Mouse (Mus musculus): Measurements from ENCODE around the gene Lgr5. TPM values are rescaled to one million over a fixed set of nuclear protein-coding genes. Genes with fewer than 3 reads are reported as not detected.

Gene Lgr5
- polyA plus RNA-seq, 1 experiment from 2014 or later, result 2.4 TPM

GRCm38 (mm10) chr10:115437286-115437685, 150.3 kb downstream of the Lgr5 start:
- Histone ChIP-seq H3K36me3 (ENCODE audit: insufficient read depth) (peaks cover 26% of the 10 kb centered on the region), H3K9me3 (ENCODE audit: low read depth, low read length) (no peaks in the 10 kb centered on the region), H3K4me3 (ENCODE audit: low read depth, low read length) (no peak overlapping the region), H3K4me2 (no peak overlapping the region), H3K4me1 (ENCODE audit: insufficient read depth) (no peaks in the 10 kb centered on the region), H3K27me3 (ENCODE audit: insufficient read depth, low read length) (no peaks in the 10 kb centered on the region), H3K9ac (no peak overlapping the region), H3K27ac (ENCODE audit: low read depth) (no peak overlapping the region)
- WGBS, result 72% methylated on average over 4 of the region's 4 CpGs
- no peak for TF ChIP-seq CTCF (IDR thresholded peaks at IDR 0.05; ENCODE audit: low read depth)
- ATAC-seq (ENCODE audit: insufficient read depth), result no peak
- DNase-seq, result no peak

GRCm38 (mm10) chr10:115425351-115425750, 162.2 kb downstream of the Lgr5 start:
- 71% methylated on average over 2 of the region's 2 CpGs for WGBS
- Histone ChIP-seq H3K9me3 (ENCODE audit: low read depth, low read length) (no peaks in the 10 kb centered on the region), H3K9ac (no peak overlapping the region), H3K27me3 (ENCODE audit: insufficient read depth, low read length) (no peaks in the 10 kb centered on the region), H3K27ac (ENCODE audit: low read depth) (no peak overlapping the region), H3K4me1 (ENCODE audit: insufficient read depth) (no peaks in the 10 kb centered on the region), H3K36me3 (ENCODE audit: insufficient read depth) (peaks cover 73% of the 10 kb centered on the region), H3K4me2 (no peak overlapping the region), H3K4me3 (ENCODE audit: low read depth, low read length) (no peak overlapping the region)
- ATAC-seq (ENCODE audit: insufficient read depth) (no peak), DNase-seq (no peak)
- no peak for TF ChIP-seq CTCF (IDR thresholded peaks at IDR 0.05; ENCODE audit: low read depth)

- DNase-seq, result no peak
Observed at GRCm38 (mm10) chr10:115421976-115422375, 165.6 kb downstream of the Lgr5 start.

GRCm38 (mm10) chr10:115414056-115414455, 173.5 kb downstream of the Lgr5 start:
- peaks cover 84% of the 10 kb centered on the region for H3K36me3 ChIP-seq (ENCODE audit: insufficient read depth)
- TF ChIP-seq CTCF (IDR thresholded peaks at IDR 0.05; ENCODE audit: low read depth), result no peak
- H3K9ac ChIP-seq, result no peak overlapping the region
- no peak for ATAC-seq (ENCODE audit: insufficient read depth)
- H3K4me3 ChIP-seq (ENCODE audit: low read depth, low read length), result no peak overlapping the region
- no peaks in the 10 kb centered on the region for H3K27me3 ChIP-seq (ENCODE audit: insufficient read depth, low read length)
- H3K4me2 ChIP-seq, result no peak overlapping the region
- no peak for DNase-seq
- 82% methylated on average over 3 of the region's 3 CpGs for WGBS
- no peaks in the 10 kb centered on the region for H3K9me3 ChIP-seq (ENCODE audit: low read depth, low read length)
- H3K27ac ChIP-seq (ENCODE audit: low read depth), result no peak overlapping the region
- H3K4me1 ChIP-seq (ENCODE audit: insufficient read depth), result no peaks in the 10 kb centered on the region

More at GRCm38 (mm10) chr10:115421976-115422375, 165.6 kb downstream of the Lgr5 start:
- Histone ChIP-seq H3K9me3 (ENCODE audit: low read depth, low read length) (no peaks in the 10 kb centered on the region), H3K27me3 (ENCODE audit: insufficient read depth, low read length) (no peaks in the 10 kb centered on the region), H3K4me3 (ENCODE audit: low read depth, low read length) (no peak overlapping the region), H3K36me3 (ENCODE audit: insufficient read depth) (peaks cover 67% of the 10 kb centered on the region), H3K4me1 (ENCODE audit: insufficient read depth) (no peaks in the 10 kb centered on the region), H3K27ac (ENCODE audit: low read depth) (no peak overlapping the region), H3K4me2 (no peak overlapping the region), H3K9ac (no peak overlapping the region)
- no peak for TF ChIP-seq CTCF (IDR thresholded peaks at IDR 0.05; ENCODE audit: low read depth)
- 72% methylated on average over 4 of the region's 4 CpGs for WGBS
- no peak for ATAC-seq (ENCODE audit: insufficient read depth)

DNA sequence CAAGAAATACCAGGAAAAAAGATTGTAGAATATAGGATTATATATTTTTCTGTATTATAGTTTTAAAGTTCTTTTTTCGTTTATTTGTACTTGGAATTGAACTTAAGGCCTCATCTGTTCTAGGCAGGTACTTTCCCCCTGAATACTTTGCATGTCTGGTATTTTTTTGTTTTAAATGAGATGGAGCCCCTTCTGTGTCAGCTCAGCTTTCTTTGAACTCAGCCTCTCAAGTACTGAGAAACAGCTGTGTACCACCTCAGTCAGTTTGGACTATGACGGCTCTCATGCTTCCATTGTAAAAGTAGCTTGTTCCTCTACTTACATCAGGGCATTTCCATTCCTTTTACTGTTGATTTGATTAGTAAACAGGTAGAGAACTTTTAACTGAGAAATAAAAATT, 174.1 kb downstream of the Lgr5 start:
- no peak for DNase-seq
- ATAC-seq (ENCODE audit: insufficient read depth), result no peak
- WGBS, result 90% methylated on average over 2 of the region's 2 CpGs
- Histone ChIP-seq H3K9ac (no peak overlapping the region), H3K27me3 (ENCODE audit: insufficient read depth, low read length) (no peaks in the 10 kb centered on the region), H3K36me3 (ENCODE audit: insufficient read depth) (peaks cover 83% of the 10 kb centered on the region), H3K4me1 (ENCODE audit: insufficient read depth) (no peaks in the 10 kb centered on the region), H3K4me3 (ENCODE audit: low read depth, low read length) (no peak overlapping the region), H3K27ac (ENCODE audit: low read depth) (no peak overlapping the region), H3K4me2 (no peak overlapping the region), H3K9me3 (ENCODE audit: low read depth, low read length) (no peaks in the 10 kb centered on the region)
- no peak for TF ChIP-seq CTCF (IDR thresholded peaks at IDR 0.05; ENCODE audit: low read depth)

DNA sequence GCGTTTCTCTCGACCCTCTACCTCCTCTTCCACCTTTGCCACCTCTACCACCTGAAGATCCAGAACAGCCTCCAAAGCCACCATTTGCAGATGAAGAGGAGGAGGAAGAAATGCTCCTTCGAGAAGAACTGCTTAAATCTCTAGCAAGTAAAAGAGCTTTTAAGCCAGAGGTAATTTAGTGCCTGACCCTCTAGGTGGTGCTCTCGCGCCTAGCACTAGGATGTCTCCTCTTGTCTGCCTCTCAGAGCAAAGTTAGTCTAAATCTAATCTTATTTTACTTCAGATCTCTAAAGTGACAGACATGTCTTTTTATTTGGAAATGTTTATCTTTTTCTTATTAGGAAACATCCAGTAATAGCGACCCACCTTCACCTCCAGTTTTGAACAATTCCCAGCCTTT, 181.2 kb downstream of the Lgr5 start:
- Histone ChIP-seq H3K27ac (ENCODE audit: low read depth) (no peak overlapping the region), H3K27me3 (ENCODE audit: insufficient read depth, low read length) (no peaks in the 10 kb centered on the region), H3K9ac (no peak overlapping the region), H3K36me3 (ENCODE audit: insufficient read depth) (peaks cover 77% of the 10 kb centered on the region), H3K4me3 (ENCODE audit: low read depth, low read length) (no peak overlapping the region), H3K9me3 (ENCODE audit: low read depth, low read length) (no peaks in the 10 kb centered on the region), H3K4me2 (no peak overlapping the region), H3K4me1 (ENCODE audit: insufficient read depth) (no peaks in the 10 kb centered on the region)
- DNase-seq (peak; percentile 85), ATAC-seq (ENCODE audit: insufficient read depth) (no peak)
- peak; percentile 73 for TF ChIP-seq CTCF (IDR thresholded peaks at IDR 0.05; ENCODE audit: low read depth)
- WGBS, result 65% methylated on average over 6 of the region's 6 CpGs

Other genes starting within 250 kb of the Lgr5 start
- 28.5 and 30.1 TPM in 2 replicates for gene Tmem19, start 225.3 kb downstream of the Lgr5 start, polyA plus RNA-seq (2014; fragmentation: Nextera tagmentation; extraction: Ambion mirVana)
- 17.3 and 19.0 TPM in 2 replicates for gene Thap2, start 203.3 kb downstream of the Lgr5 start, polyA plus RNA-seq (2014; fragmentation: Nextera tagmentation; extraction: Ambion mirVana)
- gene Zfc3h1, start 202.8 kb downstream of the Lgr5 start, polyA plus RNA-seq (2014; fragmentation: Nextera tagmentation; extraction: Ambion mirVana), result 22.7 and 23.1 TPM in 2 replicates
- not detected in 2 replicates for gene A930009A15Rik, start 17.8 kb downstream of the Lgr5 start, polyA plus RNA-seq (2014; fragmentation: Nextera tagmentation; extraction: Ambion mirVana)
- gene Tspan8, start 229.1 kb upstream of the Lgr5 start, polyA plus RNA-seq (2014; fragmentation: Nextera tagmentation; extraction: Ambion mirVana), result 47.7 and 54.4 TPM in 2 replicates

Measured in lung, embryonic 14.5 days (tissue).